ENCODE assay signal across 9 mouse cellular contexts in genomic region chr11:117541205-117541884, GRCm38 (mm10). TPM values are rescaled to one million over a fixed set of nuclear protein-coding genes. Genes with fewer than 3 reads are reported as not detected.
A peak's percentile ranks its signal among the peaks of the same experiment; 100 is the strongest.
DNase-seq lines count a peak whose midpoint lies in the region; ATAC-seq and TF ChIP-seq lines count a peak whose summit lies in the region.
"Had no signal": no experiment of that assay in that cellular context is flagged by ENCODE, and none has a peak within 500 bp of the region (broad histone marks: within the 10 kb centered on the region; RNA-seq: fewer than 3 reads in every experiment).

No protein-coding gene starts in this region.

- no peak overlapping the region for H3K4me3 ChIP-seq in heart, embryonic 16.5 days (ENCODE audit: low read length)
- H3K4me3 ChIP-seq in midbrain, embryonic 13.5 days (replicated peaks), result no peak overlapping the region

- no peak for TF ChIP-seq POLR2A in brain, embryonic 14.5 days (IDR thresholded peaks at IDR 0.05; ENCODE audit: borderline replicate concordance, extremely low read depth, insufficient read depth, insufficient read length, poor library complexity, severe bottlenecking)

- peak; percentile 13; the same call in 1 of the 2 replicates for TF ChIP-seq CTCF in brain, embryonic 14.5 days (IDR thresholded peaks at IDR 0.05; ENCODE audit: borderline replicate concordance, extremely low read depth, insufficient read depth, insufficient read length)

- no peak overlapping the region for H3K27ac ChIP-seq in heart, embryonic 16.5 days (ENCODE audit: low read length)
- H3K27ac ChIP-seq in midbrain, embryonic 13.5 days, result peak overlapping the region; percentile 90

- H3K9ac ChIP-seq in heart, embryonic 16.5 days (ENCODE audit: low read length), result no peak overlapping the region
- peak overlapping the region; percentile 48; the same call in 1 of the 2 replicates for H3K9ac ChIP-seq in midbrain, embryonic 13.5 days (replicated peaks)

- no peaks in the 10 kb centered on the region for H3K9me3 ChIP-seq in heart, embryonic 16.5 days (replicated peaks; ENCODE audit: control insufficient read depth, low read length)
- H3K9me3 ChIP-seq in midbrain, embryonic 13.5 days, result no peaks in the 10 kb centered on the region

- H3K27me3 ChIP-seq in heart, embryonic 16.5 days (ENCODE audit: control insufficient read depth, insufficient read depth, low read length), result 0 out of 2 replicates have a peak, but pooled peaks cover 4% of the 10 kb centered on the region
- no peaks in the 10 kb centered on the region for H3K27me3 ChIP-seq in midbrain, embryonic 13.5 days
- H3K27me3 ChIP-seq: CH12.LX had no signal

- H3K36me3 ChIP-seq in heart, embryonic 16.5 days (ENCODE audit: control insufficient read depth, insufficient read depth), result no peaks in the 10 kb centered on the region
- no peaks in the 10 kb centered on the region for H3K36me3 ChIP-seq in midbrain, embryonic 13.5 days

- ATAC-seq in frontal cortex, adult (ENCODE audit: low TSS enrichment), result peak; percentile 16; the same call in 1 of the 2 replicates
- 0 out of 2 replicates have a peak, but pooled peaks have one; percentile 41 for ATAC-seq in heart, embryonic 16.5 days (replicated peaks; ENCODE audit: extremely low read depth, insufficient read depth, low FRiP score)
- peak; percentile 85 for ATAC-seq in midbrain, embryonic 13.5 days

- 14% methylated on average over 6 of the region's 6 CpGs for WGBS in heart, embryonic 16.5 days
- WGBS in midbrain, embryonic 13.5 days, result 2% methylated on average over 6 of the region's 6 CpGs

- H3K4me1 ChIP-seq in heart, embryonic 16.5 days (ENCODE audit: control insufficient read depth, insufficient read depth, low read length), result no peaks in the 10 kb centered on the region; the same call in 1 of the 2 replicates
- H3K4me1 ChIP-seq in midbrain, embryonic 13.5 days (replicated peaks), result peaks cover 60% of the 10 kb centered on the region

- no peak overlapping the region for H3K4me2 ChIP-seq in heart, embryonic 16.5 days (ENCODE audit: low read depth, low read length)
- H3K4me2 ChIP-seq in midbrain, embryonic 13.5 days (replicated peaks), result peak overlapping the region; percentile 34

- DNase-seq in frontal cortex, postnatal 25 days (ENCODE audit: low spot score in 2 of 2), result no peak
- DNase-seq in brain, embryonic 14.5 days (ENCODE audit: low read depth), result peak; percentile 95
- DNase-seq in kidney, postnatal 14 days, result peak; percentile 73
- no peak for DNase-seq in thymus, postnatal 14 days
- no peak for DNase-seq in urinary bladder, postnatal 36 days (ENCODE audit: low spot score in 2 of 2)

RNA-seq across cellular contexts. Expression of gene Gm11733, which starts 57.2 kb away (rescaled TPM):
- polyA plus RNA-seq in brain, embryonic 14.5 days (2012; rRNA removed), result 0.09 and 0.12 TPM in 2 replicates
- not detected in 2 replicates for polyA plus RNA-seq in heart, embryonic 16.5 days (2015; fragmentation: Nextera tagmentation; extraction: Ambion mirVana)
- polyA plus RNA-seq in midbrain, embryonic 13.5 days (2015; fragmentation: Nextera tagmentation; extraction: Ambion mirVana), result not detected in 2 replicates

Comparison
In these comparisons a context has a peak if more than half of its experiments do, and no peak if none do; other contexts are left out.
1. ATAC-seq: peak in every context shown above with its lines; median percentile 85 in midbrain, embryonic 13.5 days; 41 in heart, embryonic 16.5 days; 16 in frontal cortex, adult.
2. DNase-seq: peak in brain, embryonic 14.5 days (single experiment) and kidney, postnatal 14 days (single experiment); none in frontal cortex, postnatal 25 days (0 of 2), thymus, postnatal 14 days (single experiment) and urinary bladder, postnatal 36 days (0 of 2).